Mouse (Mus musculus) liver, adult 2 months (tissue): ENCODE data around the gene Capza1. TPM values are rescaled to one million over a fixed set of nuclear protein-coding genes. Genes with fewer than 3 reads are reported as not detected.
"Not testable (repeated sequence)": the region's sequence is repeated elsewhere in the genome, so short reads cannot be mapped to it uniquely, and the experiment has no call there.

Experiments
- DNase-seq: peaks from one replicate; pipeline ENCODE4 v3.0.0-alpha.2; 2011; ENCODE audit warnings: low read depth, low spot score; ENCODE audit errors: extremely low read depth
- H3K27ac ChIP-seq: fragments of 200-500 bp; replicated peaks from 2 replicates; pipeline ENCODE4 v1.5.1; 2012; ENCODE audit warnings: low read depth, mild to moderate bottlenecking, control low read depth, inconsistent platforms, low read length; ENCODE audit not compliant: insufficient read depth
- H3K27me3 ChIP-seq: fragments of 200-500 bp; 2 replicates; pipeline ENCODE4 v1.6.1; 2012; ENCODE audit warnings: mild to moderate bottlenecking, moderate library complexity, low read length, inconsistent platforms; ENCODE audit not compliant: control insufficient read depth, insufficient read depth
- H3K36me3 ChIP-seq: fragments of 200-500 bp; 2 replicates; pipeline ENCODE4 v1.6.1; 2012; ENCODE audit warnings: low read length, inconsistent platforms; ENCODE audit not compliant: control insufficient read depth, insufficient read depth
- H3K4me1 ChIP-seq: fragments of 200-500 bp; 2 replicates; pipeline ENCODE4 v1.6.1; 2011; ENCODE audit warnings: low read length; ENCODE audit not compliant: control insufficient read depth, insufficient read depth
- H3K4me3 ChIP-seq: fragments of 200-500 bp; 2 replicates; pipeline ENCODE4 v1.5.1; 2011; ENCODE audit warnings: low read depth, mild to moderate bottlenecking, control low read depth, low read length, moderate library complexity; ENCODE audit not compliant: insufficient read depth
- H3K79me2 ChIP-seq: fragments of 200-500 bp; 2 replicates; pipeline ENCODE4 v1.6.1; 2012; ENCODE audit warnings: inconsistent platforms, mild to moderate bottlenecking, low read length, moderate library complexity; ENCODE audit not compliant: control insufficient read depth, insufficient read depth
- H3K9ac ChIP-seq: fragments of 200-500 bp; 2 replicates; pipeline ENCODE4 v1.6.1; 2012; ENCODE audit warnings: low read depth, mild to moderate bottlenecking, control low read depth, inconsistent platforms, low read length
- CTCF ChIP-seq: fragments of 200-500 bp; IDR thresholded peaks from 2 replicates; pipeline ENCODE4 v1.5.1; 2011; ENCODE audit warnings: low read depth, low read length, control low read depth
- POLR2A ChIP-seq: fragments of 200-500 bp; IDR thresholded peaks from 2 replicates; pipeline ENCODE4 v1.6.1; 2011; ENCODE audit warnings: low read length, control low read depth; ENCODE audit not compliant: insufficient read depth; ENCODE audit errors: extremely low read depth
- WGBS: fragments of 180-500 bp; shearing (Covaris S2); methylation state at CpG from one replicate; pipeline ENCODE4 v1.1.7; 2018; 5-methylcytosine and 5-hydroxymethylcytosine counted together
- polyA plus RNA-seq: library from polyadenylated mRNA; depleted of rRNA; stranded (reverse); fragments of >200 nt; gene quantifications from 2 replicates; pipeline ENCODE4 v1.2.3, GENCODE M21; 2012
- total RNA-seq: library from RNA; depleted of rRNA; stranded (reverse); fragments of >200 nt; gene quantifications from 2 replicates; pipeline ENCODE4 v1.2.3, GENCODE M21; 2014

Capza1 gene
- total and polyA plus RNA-seq, 2 experiments: 8.1 to 30.1 TPM

DNA sequence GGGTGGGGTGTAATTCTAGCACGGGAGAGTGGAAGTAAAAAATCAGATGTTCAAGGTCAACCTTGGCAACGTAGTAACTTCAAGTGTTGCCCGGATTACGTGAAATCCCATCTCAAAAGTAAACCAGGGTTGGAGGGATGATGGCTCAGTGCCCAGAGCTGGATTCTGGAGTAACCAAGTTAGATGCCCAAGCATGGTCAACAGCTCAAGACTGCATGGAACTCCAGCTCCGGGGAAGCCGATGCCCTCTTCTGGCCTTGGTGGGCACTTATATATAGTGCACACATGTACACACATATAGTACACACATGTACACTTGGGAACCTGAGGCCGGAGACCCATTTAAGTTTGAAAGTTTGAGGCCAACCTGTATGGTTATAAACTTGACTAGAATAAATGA, 48.2 kb downstream of the Capza1 start:
- Histone ChIP-seq H3K27me3 (no peaks in the 10 kb centered on the region), H3K36me3 (peaks cover under 1% of the 10 kb centered on the region; the same call in 1 of the 2 replicates), H3K79me2 (peaks cover 8% of the 10 kb centered on the region; the same call in 1 of the 2 replicates), H3K27ac (no peak overlapping the region), H3K9ac (no peak overlapping the region), H3K4me1 (peaks cover 12% of the 10 kb centered on the region; the same call in 1 of the 2 replicates), H3K4me3 (no peak overlapping the region)
- no peak for DNase-seq
- no peak for TF ChIP-seq POLR2A
- no peak for TF ChIP-seq CTCF
- WGBS: 77% methylated on average over 7 of the region's 7 CpGs

DNA sequence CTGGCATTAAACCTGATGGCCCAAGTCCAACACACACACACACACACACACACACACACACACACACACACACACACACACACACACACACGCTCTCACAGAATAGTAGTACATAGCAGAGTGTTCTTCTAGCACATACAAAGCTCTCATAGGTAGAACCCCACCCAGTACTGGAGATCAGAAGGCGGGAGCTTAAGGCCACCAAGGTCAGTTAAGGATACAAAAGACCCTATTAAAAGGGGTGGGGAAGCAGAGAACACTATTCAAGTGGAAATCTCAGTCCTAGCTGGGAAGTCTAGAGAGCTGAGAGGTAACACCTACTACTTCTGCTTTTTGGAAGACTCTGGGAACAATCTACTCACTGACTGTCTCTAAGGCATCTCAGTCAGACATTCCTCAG, 49.0 kb downstream of the Capza1 start:
- no peak for DNase-seq
- Histone ChIP-seq H3K9ac (no peak overlapping the region), H3K4me1 (peaks cover 12% of the 10 kb centered on the region; the same call in 1 of the 2 replicates), H3K27ac (no peak overlapping the region), H3K27me3 (no peaks in the 10 kb centered on the region), H3K36me3 (no peaks in the 10 kb centered on the region), H3K4me3 (no peak overlapping the region), H3K79me2 (peaks cover 8% of the 10 kb centered on the region; the same call in 1 of the 2 replicates)
- no peak for TF ChIP-seq POLR2A
- TF ChIP-seq CTCF: no peak
- 91% methylated on average over 2 of the region's 2 CpGs for WGBS

DNA sequence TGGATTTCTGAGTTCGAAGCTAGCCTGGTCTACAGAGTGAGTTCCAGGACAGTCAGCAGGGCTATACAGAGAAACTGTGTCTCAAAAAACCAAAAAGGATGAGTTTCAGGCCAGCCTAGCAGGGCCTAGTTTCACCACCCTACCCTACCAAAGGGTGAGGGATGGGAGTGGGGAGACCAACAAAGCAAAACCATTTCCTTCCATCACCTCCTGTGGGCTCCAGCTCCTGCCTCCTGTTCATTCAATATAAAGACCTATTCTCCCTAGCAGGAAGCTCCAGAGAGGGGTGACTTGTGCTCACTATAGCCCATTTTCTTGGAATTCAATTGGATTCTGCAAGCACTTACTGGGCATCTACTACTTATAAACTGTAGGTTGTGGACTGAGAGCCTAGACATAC, 49.6 kb downstream of the Capza1 start:
- Histone ChIP-seq H3K27me3 (no peaks in the 10 kb centered on the region), H3K4me1 (peaks cover 12% of the 10 kb centered on the region; the same call in 1 of the 2 replicates), H3K79me2 (peaks cover 8% of the 10 kb centered on the region; the same call in 1 of the 2 replicates), H3K36me3 (no peaks in the 10 kb centered on the region), H3K27ac (no peak overlapping the region), H3K9ac (no peak overlapping the region), H3K4me3 (no peak overlapping the region)
- TF ChIP-seq CTCF (no peak), POLR2A (no peak)
- WGBS: 96% methylated on average over 1 of the region's 1 CpGs
- DNase-seq: no peak

DNA sequence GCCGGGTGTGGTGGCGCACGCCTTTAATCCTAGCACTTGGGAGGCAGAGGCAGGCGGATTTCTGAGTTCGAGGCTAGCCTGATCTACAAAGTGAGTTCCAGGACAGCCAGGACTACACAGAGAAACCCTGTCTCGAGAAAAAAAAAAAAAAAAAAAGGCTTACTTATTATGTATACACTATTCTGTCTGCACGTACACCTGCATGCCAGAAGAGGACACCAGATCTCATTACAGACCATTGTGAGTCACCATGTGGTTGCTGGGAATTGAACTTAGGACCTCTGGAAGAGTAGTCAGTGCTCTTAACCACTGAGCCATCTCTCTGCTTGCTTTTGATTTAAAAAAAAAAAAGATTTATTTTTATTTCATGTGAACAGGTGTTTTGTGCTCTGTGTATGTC, 51.1 kb downstream of the Capza1 start:
- H3K79me2 ChIP-seq, H3K9ac ChIP-seq, H3K4me3 ChIP-seq, H3K4me1 ChIP-seq, H3K27me3 ChIP-seq, H3K27ac ChIP-seq, H3K36me3 ChIP-seq, DNase-seq: not testable (repeated sequence)
- 90% methylated on average over 7 of the region's 7 CpGs for WGBS

DNA sequence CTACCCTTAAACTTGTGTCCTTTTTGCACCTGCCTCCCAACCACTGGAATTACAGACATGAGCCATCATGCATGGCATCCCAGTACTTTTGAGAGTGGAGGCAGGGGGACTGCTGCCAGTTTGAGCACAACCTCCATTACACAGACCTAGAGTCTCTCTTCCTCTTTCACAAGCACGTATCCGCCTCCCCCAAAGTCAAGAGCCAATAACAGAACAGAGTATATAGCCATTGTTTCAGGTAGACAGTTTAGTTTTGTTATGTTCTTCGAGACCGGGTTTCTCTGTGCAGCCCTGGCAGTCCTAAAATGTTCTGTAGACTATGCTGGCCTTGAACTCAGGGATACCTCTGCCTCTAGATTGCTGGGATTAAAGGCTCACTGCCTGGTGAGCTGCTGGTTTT, 52.1 kb downstream of the Capza1 start:
- no peak overlapping the region for H3K27ac ChIP-seq
- H3K79me2 ChIP-seq: peaks cover 8% of the 10 kb centered on the region; the same call in 1 of the 2 replicates
- no peaks in the 10 kb centered on the region for H3K27me3 ChIP-seq
- 87% methylated on average over 4 of the region's 4 CpGs for WGBS
- peaks cover 6% of the 10 kb centered on the region; the same call in 1 of the 2 replicates for H3K4me1 ChIP-seq
- no peak overlapping the region for H3K9ac ChIP-seq
- TF ChIP-seq POLR2A: no peak
- TF ChIP-seq CTCF: no peak
- H3K4me3 ChIP-seq: no peak overlapping the region
- DNase-seq: no peak
- H3K36me3 ChIP-seq: no peaks in the 10 kb centered on the region

DNA sequence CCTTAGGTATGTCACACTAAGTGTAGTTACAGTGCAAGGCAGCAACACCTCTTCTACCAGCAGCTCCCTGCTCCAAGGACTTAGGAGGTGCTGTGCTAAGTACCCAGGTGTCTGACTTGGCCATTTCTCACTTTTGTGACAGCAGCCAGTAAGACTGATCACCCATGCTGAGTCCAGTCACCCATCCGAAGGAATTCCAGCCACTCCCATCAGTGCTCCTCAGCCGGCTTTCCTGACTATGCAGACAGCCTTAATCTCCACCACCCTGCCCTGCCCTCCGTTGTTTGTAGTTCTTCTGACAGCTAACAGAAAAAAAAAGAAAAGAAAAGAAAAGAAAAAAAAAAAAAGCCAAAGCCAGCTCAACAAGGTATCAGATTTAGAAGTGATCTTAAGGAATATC, 52.6 kb downstream of the Capza1 start:
- no peak for DNase-seq
- no peak overlapping the region for H3K27ac ChIP-seq
- 64% methylated on average over 3 of the region's 3 CpGs for WGBS
- no peaks in the 10 kb centered on the region for H3K36me3 ChIP-seq
- H3K9ac ChIP-seq: no peak overlapping the region
- H3K79me2 ChIP-seq: peaks cover 7% of the 10 kb centered on the region; the same call in 1 of the 2 replicates
- H3K4me1 ChIP-seq: peaks cover 3% of the 10 kb centered on the region; the same call in 1 of the 2 replicates
- H3K27me3 ChIP-seq: no peaks in the 10 kb centered on the region
- H3K4me3 ChIP-seq: no peak overlapping the region
- TF ChIP-seq POLR2A (no peak), CTCF (no peak)
